Mouse (Mus musculus): ENCODE results near the gene Zfp235. TPM values are rescaled to one million over a fixed set of nuclear protein-coding genes. Genes with fewer than 3 reads are reported as not detected.

Zfp235 gene
- 1 to 10 TPM; 8.8 TPM for total RNA-seq (2021)
- long read RNA-seq, experiment 1, transcript Zfp235-201 (4 exons, 3,373 nt) = major isoform, 5 of 11 reads
- long read RNA-seq, experiment 1, partial matches to known transcripts = 3 of 11 reads
- long read RNA-seq, experiment 1, other reads (novel, unspliced or antisense) = 1 of 11 reads
- long read RNA-seq, experiment 2, transcript Zfp235-201 (4 exons, 3,373 nt) = major isoform, 5 of 7 reads
- long read RNA-seq, experiment 2, partial matches to known transcripts = 0 of 7 reads
- long read RNA-seq, experiment 2, other reads (novel, unspliced or antisense) = 2 of 7 reads

DNA sequence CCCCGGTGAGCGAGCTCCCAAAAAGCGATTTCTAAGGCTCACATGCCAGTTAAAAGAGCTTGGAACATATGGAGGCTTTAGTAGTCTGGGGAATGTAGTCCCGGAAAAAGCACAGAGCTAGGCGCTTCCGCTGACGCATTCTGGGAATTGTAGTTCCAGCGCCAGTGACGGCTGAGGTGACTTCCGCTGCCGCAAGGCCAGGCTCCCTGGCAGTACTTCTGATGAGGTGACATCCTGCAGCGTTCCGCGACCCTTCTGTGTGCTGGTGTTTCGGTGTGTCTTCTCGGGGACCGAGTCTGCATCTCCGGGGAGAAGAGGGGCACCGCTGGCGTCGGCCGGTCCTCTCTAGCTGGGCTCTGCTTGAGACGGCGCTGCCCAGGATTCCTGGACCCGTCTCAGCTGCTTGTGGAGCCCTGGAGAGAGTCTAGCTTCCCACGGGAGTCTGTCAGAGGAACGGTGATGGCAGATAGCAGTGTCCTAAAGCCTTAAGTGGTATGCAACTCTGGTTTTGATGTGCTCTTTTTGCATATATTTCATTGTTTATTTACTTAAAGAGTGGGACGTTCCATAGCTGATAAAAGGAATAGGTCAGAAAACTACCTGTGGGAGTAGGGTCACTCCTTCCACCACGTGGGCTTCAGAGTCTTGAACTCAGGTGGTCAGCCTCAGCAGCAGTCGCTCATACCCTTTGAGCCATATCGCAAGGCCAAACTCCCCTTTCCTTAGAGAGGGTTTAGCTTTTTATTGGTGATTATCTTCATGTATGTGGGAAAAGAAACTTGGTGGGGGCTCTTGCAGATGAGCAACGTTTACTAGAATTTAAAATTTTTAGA lies at the start of gene Zfp235:
Zfp235 (plus strand) TSS at position 174 of the 833 bp plus-strand sequence.
- peak; percentile 90 to 91 for DNase-seq

DNA sequence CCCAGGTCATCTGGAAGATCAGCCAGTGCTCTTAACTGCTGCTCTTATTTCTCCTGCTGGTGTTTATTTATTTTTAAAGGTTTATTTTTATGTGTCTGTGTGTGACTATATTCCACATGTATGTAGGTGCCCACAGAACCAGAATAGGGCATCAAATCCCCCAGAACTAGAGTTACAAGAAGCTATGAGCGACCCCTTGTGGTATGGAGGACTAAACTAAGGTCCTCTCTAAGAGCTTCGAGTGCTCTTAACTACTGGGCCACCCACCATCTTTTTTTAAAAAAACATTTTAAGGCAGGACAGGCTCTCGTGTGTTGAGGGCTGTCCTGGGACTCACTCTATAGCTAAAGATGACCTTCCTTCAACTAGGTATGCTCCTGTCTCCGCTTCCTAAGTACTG lies 47.1 kb upstream of the Zfp235 start:
- no peak for DNase-seq

DNA sequence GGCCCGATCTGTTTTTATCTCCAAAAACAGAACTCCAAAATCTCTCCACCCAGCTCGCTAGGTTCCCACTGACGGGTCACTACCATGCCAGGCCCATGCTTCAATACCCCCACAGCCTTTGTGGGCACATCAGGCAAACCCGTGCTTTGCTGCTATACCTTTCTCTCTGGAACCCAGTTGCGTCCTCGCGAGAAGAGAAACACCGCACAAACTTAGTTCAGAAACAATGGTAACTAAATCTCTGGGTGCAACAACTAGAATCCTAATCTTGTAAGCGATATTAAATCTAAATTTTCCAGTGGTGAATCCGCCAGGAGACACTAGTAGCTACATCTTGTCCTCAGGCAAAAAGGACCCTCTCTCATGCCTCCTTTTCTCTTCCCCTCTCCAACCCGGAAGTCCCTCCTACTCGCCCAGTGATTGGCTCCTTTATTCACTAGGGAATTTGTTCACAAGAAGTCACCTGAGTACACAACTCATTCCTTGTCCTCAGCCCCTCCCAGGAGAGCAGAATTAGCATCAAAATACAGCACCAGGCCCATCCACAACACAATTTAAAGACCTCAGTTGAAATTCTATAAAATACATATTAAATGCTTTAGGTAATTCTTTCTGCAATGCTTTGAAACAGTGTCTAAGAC lies 46.4 kb upstream of the Zfp235 start:
- DNase-seq = no peak

- no peak for DNase-seq
Measured at GRCm38 (mm10) chr7:24104403-24104802, 29.6 kb upstream of the Zfp235 start.

DNA sequence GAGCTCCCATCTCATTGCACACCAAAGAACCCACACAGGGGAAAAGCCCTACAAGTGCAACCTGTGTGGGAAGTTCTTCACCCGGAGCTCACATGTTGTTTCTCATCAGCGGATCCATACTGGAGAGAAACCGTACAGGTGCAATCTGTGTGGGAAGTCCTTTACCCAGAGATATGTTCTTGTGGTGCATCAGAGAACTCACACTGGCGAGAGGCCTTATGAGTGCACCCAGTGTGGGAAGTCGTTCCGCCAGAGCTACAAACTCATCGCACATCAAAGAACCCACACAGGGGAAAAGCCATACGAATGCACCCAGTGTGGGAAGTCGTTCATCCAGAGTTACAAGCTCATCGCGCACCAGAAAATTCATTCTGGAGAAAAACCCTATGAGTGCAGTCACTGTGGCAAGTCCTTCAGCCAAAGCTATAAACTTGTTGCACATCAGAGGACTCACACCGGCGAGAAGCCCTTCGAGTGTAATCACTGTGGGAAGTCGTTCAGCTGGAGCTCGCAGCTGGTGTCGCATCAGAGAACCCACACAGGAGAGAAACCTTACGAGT lies 28.7 kb upstream of the Zfp235 start:
- no peak for DNase-seq

- DNase-seq = no peak
Measured at GRCm38 (mm10) chr7:24110839-24111238, 23.1 kb upstream of the Zfp235 start.

- DNase-seq = no peak
Measured at GRCm38 (mm10) chr7:24111772-24112155, 22.2 kb upstream of the Zfp235 start.

GRCm38 (mm10) chr7:24112156-24112856 lies 21.7 kb upstream of the Zfp235 start, which contains the start of gene Zfp112:
Gene Zfp112 (plus strand): TSS chr7:24112314.
- peak; percentile 85 to 86 for DNase-seq

DNA sequence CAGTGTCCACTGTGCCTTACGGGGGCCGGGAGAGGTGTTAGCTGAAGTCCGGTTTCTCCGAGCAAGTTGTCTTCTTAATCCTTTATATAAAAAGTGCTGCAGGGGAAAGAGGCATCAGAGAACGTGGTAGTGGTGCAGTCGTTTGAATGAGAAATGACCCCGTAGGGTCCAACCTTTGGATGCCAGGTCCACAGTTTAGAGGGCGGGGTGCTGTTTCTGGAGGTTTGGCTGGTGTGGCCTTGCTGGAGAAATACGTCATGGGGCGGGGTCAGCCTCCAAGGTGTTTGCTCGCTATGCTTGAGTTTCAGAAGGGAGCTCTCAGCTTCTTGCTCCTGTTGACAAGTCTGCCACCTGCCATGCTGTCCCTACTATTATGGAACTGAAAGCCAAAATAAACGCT lies 21.0 kb upstream of the Zfp235 start:
- DNase-seq = peak; percentile 70 to 82

DNA sequence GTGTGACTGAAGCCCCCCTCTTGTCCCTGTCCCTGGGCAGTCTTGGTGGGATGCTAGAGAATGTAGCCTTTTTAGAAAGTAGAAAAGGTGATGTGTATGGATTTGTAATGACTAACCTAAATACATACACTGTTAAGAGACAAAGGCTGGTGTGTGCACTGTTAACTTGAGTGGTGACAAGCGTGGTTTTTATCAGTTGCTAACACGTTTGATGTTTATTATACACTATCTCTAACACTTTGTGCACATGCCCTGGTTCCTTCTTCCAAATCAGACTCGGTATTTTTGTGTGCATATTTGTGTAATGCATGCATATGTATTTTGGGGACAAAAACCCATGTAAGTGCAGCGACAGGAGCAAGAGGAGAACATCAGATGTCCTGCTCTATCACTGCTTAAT lies 17.3 kb upstream of the Zfp235 start:
- no peak for DNase-seq

DNA sequence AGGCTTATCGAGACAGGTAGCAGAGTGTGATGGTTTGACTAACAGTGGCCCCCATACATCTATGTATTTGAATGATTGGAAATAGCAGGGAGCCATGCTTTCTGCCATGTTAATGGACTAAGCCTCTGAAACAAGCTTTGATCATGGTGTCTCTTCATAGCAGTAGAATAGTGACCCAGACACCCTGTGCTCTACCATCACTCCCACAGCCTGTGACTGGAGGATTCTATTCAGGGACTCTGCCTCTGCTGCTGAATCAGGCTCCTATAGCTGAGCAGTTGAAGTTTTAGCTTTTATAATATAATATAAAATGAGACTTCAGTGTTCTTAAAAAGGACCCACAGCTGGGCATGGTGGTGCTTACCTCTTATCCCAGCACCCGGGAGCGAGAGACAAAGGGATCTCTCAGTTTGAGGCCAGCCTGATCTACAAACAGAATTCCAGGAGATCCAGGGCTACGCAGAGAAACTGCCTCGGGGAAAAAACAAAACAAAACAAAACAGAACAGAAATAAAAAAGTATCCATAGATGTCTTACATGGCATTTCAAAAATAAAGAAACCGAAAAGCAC lies 459 bp upstream of the Zfp235 start:
- DNase-seq = no peak

DNA sequence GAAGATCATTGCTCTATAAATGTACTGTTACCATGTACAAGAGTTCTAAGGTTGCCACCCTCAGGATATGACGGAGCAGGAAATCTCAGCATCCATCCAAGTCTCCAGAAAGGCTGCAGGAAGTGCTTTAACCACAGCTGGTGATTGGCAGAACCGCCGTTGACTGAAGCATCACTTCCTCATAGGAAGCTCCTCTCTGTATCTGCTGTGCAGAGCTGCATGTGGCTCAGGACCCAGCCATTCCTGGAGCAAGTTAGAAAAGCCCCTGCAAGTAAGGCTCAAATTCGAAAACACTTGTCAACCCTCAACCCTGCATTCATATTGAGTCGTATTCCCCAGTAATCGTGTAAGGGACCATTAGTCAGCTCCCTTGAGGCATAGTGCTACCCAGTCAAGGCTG lies 8.6 kb downstream of the Zfp235 start:
- DNase-seq = no peak

DNA sequence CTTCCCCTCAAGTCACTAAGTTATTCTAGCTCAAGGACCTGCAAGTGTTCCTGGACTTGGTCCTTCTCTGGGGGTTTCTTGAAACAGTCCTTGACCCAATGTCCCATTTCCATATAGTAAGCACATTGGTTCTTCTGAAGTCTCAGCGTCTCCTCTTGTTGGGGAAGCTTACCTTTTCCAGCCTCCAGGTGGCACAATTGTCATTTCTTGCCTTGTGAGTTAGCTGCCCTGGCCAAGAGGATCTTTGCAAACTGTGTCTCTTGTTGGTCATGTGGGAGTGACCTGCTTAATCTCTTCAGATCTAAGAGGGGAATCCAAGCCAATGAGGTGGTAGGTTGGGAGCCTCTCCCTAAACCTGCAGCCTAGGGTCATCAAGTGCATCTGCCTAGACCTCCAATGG lies 19.3 kb downstream of the Zfp235 start:
- DNase-seq = peak; percentile 5 to 7

DNA sequence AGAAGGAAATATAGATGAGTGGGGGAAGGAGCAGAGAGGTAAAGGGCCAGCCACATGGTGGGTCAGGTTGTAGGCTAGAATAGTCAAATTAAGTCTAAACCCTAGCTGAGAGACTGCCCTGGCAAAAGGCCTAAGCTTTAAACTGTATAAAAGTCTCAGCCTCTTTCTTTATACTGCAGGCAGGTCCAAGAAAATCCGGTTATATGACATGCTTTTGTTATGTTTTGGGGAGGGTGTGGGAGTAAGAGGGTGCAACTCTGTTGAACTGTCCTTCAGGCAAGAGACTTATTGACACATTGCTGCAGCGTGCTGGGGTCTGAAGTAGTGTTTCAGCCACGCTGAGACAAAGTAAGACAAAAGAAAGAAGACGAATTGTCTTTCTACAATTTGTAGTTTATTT lies 38.2 kb downstream of the Zfp235 start:
- DNase-seq = no peak

- peak; percentile 27 to 49 for DNase-seq
Measured at GRCm38 (mm10) chr7:24174618-24175336, 40.8 kb downstream of the Zfp235 start, which contains the start of gene Zfp114. Gene Zfp114 (plus strand): TSS chr7:24175060.

- DNase-seq = no peak
Measured at GRCm38 (mm10) chr7:24175337-24175711, 41.4 kb downstream of the Zfp235 start.

DNA sequence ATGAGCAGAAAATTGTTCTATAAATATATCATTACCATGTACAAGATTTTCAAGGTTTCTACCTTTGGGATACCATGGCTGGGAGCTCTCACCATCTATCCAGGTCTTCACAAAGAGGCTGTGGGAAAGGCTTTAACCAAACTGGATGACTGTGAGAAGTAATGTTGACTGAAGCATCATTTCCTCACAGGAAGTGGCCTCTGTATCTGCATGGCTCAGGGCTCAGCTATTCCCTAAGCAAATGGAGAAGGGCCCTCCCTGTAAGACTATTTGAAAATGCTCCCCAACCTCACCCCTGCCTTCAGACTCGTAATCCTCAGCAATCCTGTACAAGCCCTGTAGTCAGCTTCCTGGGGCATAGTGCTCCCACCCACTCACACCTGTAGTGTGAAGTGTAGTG lies 53.6 kb downstream of the Zfp235 start:
- DNase-seq = no peak

- no peak for DNase-seq
Measured at GRCm38 (mm10) chr7:24188901-24189570, 55.1 kb downstream of the Zfp235 start.

GRCm38 (mm10) chr7:24189571-24189944 lies 55.6 kb downstream of the Zfp235 start:
- no peak for DNase-seq

DNA sequence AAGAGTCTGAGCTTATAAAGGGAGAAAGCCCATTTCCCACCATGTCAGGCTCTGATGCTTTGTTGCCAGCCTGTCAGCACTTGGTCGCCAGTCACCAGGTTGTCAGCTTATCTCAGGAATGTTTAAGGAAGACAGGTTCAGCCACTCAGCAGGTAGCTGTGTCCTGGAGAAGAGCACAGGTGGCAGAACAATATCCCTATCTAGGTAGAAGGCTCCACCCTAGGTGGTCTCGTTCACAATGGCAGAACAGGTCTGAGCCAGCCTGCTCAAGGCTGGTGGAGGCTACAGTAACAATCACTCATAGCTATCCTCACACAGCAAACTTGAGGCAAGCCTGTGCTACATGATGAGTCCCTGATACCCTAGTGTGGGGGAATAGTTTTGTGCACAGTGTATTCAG lies 57.4 kb downstream of the Zfp235 start:
- DNase-seq = no peak

Measured in adrenal gland, postnatal 36 days (tissue).